Mouse (Mus musculus): ENCODE data around the gene Dlx6.

The Dlx6 gene

GRCm38 (mm10) chr6:6859950-6860410 lies 3.2 kb upstream of the Dlx6 start:
- no peak for DNase-seq (ENCODE audit: extremely low read depth, low read depth)

GRCm38 (mm10) chr6:6860411-6861085 lies 2.6 kb upstream of the Dlx6 start:
- no peak for DNase-seq (ENCODE audit: extremely low read depth, low read depth)

DNA sequence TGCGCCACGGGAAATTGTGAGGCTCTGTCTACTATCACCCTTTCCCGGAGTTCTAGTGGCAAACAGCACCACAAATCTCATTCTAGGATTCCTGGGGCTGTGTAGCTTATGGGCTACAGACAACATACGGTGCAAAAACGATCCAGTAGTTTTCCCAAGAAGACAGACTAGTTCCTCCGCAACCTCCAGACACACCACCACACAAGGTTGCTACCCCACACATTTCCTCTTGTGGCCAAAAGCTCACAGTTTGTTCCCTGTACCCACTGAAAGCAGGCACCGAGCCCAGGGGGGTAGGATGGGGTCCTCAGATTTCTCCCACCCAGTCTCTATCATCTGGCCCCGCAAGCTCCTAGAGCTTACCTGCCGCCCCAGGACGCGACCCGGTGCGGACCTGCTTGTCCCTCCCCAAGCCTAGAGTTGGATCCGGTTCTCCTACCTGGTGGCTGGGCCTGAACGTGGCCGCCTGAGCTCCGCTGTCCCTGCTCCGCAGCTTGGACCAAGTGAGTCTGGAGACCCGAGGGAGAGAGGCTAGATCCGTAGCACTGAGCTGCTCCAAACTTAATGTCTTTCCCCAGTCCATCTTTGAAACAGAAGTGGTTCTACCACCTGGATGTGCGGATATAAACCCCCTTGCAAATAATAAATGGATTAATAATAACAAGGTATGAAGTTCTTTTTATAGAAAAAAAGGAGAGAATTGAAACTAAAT lies 1.9 kb upstream of the Dlx6 start:
- DNase-seq (ENCODE audit: extremely low read depth, low read depth), result no peak

DNA sequence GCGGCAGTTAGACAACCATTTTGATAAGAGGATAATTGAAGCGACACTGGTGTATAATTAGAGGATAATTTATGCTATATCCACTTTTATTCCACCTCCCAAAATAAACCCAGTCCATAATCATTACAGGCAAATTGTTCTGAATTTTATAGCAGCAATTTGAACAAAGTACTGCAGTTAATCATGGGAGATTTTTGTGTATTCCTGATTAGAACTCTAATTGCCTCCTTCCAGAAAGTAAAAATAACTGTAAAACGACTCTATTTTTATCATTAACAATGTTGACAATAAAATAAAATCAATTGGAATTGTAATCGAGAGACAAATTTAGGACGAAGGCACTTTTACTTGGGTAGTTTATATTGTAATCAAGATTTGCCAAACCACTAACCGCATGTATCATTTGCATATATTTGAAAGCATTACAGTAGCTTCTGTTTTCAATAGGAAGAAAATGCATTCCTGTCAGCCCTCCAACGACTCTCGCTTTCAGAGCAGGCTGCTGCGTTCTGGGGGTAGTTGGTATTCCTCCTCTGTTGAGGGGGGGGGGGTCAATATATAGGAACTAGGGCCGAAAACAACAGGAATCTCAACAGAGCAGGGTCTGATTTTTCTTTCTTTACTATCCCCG lies 1.2 kb upstream of the Dlx6 start:
- DNase-seq (ENCODE audit: extremely low read depth, low read depth), result no peak

GRCm38 (mm10) chr6:6862611-6863010 lies 523 bp upstream of the Dlx6 start:
- DNase-seq (ENCODE audit: extremely low read depth, low read depth), result no peak

DNA sequence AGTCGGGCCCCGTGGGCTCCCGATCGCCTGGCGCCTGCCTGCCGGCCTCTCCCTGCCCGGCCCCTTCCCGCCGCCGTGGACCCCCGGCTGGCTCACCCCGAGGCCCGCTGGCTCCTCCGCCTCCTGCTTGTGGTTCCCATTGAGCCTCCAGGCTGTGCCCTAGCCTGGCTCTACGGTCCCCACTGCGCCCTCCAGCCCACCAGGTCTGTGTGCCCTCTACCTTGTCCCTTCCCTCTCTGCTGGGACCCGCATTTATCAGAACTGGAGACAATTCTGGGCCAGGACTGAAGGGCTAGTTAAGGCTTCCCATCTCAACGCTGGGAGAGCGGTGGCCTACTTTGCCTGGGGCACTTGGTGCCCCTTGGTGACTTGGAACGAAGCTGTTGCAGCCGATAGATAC lies 821 bp downstream of the Dlx6 start:
- DNase-seq (ENCODE audit: extremely low read depth, low read depth), result no peak

DNA sequence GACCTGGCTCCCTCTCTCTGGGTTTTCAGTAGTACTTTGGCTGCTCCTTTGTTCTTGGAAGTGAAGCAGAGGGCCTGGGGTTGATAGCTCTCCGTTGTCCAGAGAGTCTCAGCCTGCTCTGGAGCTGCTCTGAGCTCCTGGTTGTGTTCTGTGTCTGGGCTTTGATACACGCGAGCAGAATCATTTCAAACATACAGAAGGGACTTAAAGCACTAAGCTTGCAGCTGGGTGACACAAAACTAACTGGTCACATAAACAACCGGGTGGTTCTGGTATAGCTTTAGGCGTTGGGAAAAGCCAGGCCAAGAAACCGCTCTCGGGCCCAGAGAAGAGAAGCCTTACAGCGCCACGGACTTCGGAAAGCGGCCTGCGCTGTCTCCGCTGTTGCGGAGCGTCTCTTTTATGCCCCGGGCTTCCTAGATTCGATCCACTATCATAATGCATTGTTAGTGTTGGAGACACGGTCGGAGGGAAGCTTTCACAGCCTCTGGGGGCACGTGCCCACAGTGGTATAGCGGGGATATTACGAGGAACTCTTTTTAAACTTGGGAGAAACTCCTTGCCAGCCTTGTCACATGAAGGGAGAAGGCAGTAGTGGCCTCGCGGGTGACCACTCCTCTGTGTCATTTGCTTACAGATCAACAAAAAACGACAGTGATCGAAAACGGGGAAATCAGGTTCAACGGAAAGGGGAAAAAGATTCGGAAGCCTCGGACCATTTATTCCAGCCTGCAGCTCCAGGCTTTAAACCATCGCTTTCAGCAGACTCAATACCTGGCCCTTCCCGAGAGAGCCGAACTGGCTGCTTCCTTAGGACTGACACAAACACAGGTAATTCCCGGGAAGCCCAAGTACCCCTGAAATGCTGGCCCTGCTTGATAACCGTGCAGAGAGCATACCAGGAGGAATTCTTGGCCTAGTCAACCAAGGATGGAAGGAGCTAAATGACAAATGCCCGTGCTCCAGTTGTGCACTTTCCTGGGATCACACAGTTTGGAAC lies 1.6 kb downstream of the Dlx6 start:
- DNase-seq (ENCODE audit: extremely low read depth, low read depth), result no peak

GRCm38 (mm10) chr6:6867031-6867430 lies 3.9 kb downstream of the Dlx6 start:
- DNase-seq (ENCODE audit: extremely low read depth, low read depth), result no peak

GRCm38 (mm10) chr6:6869041-6869685 lies 6.0 kb downstream of the Dlx6 start:
- no peak for DNase-seq (ENCODE audit: extremely low read depth, low read depth)

GRCm38 (mm10) chr6:6869961-6870800 lies 7.0 kb downstream of the Dlx6 start:
- no peak for DNase-seq (ENCODE audit: extremely low read depth, low read depth)

GRCm38 (mm10) chr6:6870876-6871420 lies 7.8 kb downstream of the Dlx6 start:
- DNase-seq (ENCODE audit: extremely low read depth, low read depth), result no peak

DNA sequence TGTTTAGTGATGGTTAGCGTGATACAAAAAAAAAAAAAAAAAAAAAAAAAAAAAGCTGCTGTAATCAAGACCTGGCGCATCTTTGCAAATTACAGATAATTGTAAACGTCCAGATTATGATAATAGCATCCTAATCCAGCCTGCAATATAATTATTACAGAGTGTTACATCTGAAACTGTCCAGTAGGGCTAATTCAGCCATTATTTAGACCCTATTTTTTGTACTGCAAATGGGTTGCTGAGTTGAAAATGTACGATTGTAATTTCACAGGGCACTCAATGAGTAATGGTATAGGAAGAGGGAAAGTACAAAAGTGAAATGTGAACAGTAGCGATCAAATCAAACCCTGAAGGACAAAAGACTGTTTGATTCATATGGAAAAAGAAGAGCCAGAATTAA lies 8.6 kb downstream of the Dlx6 start:
- no peak for DNase-seq (ENCODE audit: extremely low read depth, low read depth)

DNA sequence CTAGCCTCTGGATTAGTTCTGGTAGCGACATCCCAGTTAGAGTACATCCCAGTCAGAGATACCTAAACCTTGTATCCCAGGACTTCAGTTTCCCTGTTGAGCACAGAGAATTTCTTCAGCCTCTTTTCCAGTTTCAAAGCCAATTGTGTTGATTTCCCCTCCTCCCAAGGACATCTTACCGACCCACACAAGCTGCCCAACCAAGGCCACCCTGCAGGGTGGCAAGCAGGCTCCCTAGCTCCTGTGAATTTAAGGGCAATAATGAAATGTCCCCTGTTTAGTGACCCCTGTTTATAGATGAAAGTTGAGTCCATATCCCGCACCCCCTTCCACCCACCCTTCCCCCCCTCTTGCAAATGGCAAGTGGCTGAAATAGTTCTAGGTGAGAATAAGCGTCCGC lies 9.7 kb downstream of the Dlx6 start:
- DNase-seq (ENCODE audit: extremely low read depth, low read depth), result no peak

DNA sequence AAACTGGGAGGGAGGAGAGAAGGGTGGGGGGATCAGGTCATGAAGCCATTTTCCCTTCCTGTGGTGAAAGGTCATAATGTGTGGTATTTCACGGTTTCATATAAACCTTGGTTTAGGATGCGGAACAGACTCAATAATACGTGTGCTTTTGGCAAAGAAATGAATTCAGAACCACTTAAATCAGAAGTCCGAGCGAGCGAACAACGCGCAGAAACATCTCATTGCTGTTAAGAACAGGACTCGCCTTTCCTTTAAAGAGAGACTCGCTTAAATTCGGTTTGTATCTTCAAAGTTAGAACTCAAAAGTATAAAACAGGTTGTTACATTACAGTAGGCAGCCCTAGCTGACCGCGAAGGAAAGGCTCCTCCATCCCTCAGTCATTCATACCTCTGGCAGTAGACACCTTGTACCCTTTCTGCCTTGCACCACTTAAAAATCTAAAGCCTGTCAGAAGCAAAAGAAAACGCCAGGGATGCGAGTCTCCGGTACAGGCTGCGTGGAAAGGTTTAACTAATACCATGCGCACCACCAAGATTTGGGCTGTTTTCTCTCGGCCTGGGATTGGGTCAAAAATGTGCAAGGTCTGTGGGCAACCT lies 10.4 kb downstream of the Dlx6 start:
- no peak for DNase-seq (ENCODE audit: extremely low read depth, low read depth)

- DNase-seq (ENCODE audit: extremely low read depth, low read depth), result no peak
Observed at GRCm38 (mm10) chr6:6874073-6874771, 11.1 kb downstream of the Dlx6 start.

DNA sequence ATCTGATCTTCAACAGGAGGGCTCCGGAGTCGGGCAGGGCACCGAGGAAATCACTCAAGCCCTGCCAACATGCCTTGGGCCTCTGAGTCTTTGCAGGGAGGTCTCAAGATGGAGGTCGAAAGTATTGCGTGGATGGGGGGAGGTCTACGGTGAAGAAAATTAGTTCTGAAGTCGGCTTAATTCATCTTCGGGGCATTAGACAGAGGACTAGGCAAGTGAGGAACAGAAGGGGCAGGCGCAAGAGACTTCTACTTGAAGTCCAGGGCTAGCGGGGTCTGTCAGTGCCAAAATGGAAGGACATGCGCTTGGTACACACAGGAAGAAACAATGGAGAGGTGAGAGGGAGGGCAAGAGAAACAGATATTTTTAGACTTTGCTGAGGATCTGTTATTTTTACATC lies 12.0 kb downstream of the Dlx6 start:
- DNase-seq (ENCODE audit: extremely low read depth, low read depth), result no peak

- DNase-seq (ENCODE audit: extremely low read depth, low read depth), result no peak
Observed at GRCm38 (mm10) chr6:6875676-6876075, 12.5 kb downstream of the Dlx6 start.

DNA sequence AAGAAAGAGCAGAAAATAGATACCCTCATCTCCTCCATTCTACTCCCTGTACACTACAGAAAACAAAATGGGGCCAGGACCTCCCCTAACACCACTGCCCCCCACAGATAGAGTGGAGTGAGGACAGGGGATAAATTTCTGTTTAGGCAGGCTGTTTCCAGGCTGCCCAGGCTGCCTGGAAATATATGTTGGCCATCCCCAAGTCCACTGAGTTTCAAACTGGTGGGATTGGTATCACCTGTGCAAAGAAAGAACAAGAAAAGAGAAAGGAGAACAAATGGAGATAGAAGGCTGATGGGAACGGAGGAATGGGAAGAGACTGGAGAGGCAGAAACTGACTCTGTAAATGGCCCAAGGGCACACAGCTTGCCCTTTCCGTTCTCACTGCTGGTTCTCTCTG lies 13.1 kb downstream of the Dlx6 start:
- DNase-seq (ENCODE audit: extremely low read depth, low read depth), result no peak

GRCm38 (mm10) chr6:6876731-6877130 lies 13.6 kb downstream of the Dlx6 start:
- DNase-seq (ENCODE audit: extremely low read depth, low read depth), result no peak
